8 mouse cellular contexts compared by ENCODE assay signal in genomic region chr10:10321119-10321781, GRCm38 (mm10).
DNase-seq lines count a peak whose midpoint lies in the region; ATAC-seq lines count a peak whose summit lies in the region.

No protein-coding gene starts in this region.

- H3K4me2 ChIP-seq in hindbrain, embryonic 15.5 days: peak overlapping the region; percentile 54

- WGBS in hindbrain, embryonic 15.5 days: 13% methylated on average over 20 of the region's 20 CpGs

- 0 out of 2 replicates have a peak, but pooled peaks cover 4% of the 10 kb centered on the region for H3K4me1 ChIP-seq in hindbrain, embryonic 15.5 days (replicated peaks)

- no peaks in the 10 kb centered on the region for H3K9me3 ChIP-seq in hindbrain, embryonic 15.5 days

- ATAC-seq in hindbrain, embryonic 15.5 days (ENCODE audit: low FRiP score, low read depth): peak; percentile 93

- H3K27ac ChIP-seq in hindbrain, embryonic 15.5 days (replicated peaks): no peak overlapping the region

- DNase-seq in T-cell, adult 2 months (ENCODE audit: low spot score): peak; percentile 42
- peak; percentile 75 to 81 for DNase-seq in cerebellum, postnatal 14 days
- peak; percentile 75 to 79 for DNase-seq in frontal cortex, postnatal 36 days (ENCODE audit: low spot score in 2 of 2)
- peak; percentile 77 for DNase-seq in left cerebral cortex, adult 11 months (ENCODE audit: low spot score)
- DNase-seq in lung, postnatal 36 days: peak; percentile 75
- DNase-seq in retina, embryonic 14.5 days (ENCODE audit: low spot score): peak; percentile 83
- DNase-seq in yolk sac, embryonic 10.5 days (ENCODE audit: low spot score): peak; percentile 49

- H3K9ac ChIP-seq in hindbrain, embryonic 15.5 days: no peak overlapping the region

- H3K36me3 ChIP-seq in hindbrain, embryonic 15.5 days: no peaks in the 10 kb centered on the region

- peak overlapping the region; percentile 32 for H3K4me3 ChIP-seq in hindbrain, embryonic 15.5 days

- H3K27me3 ChIP-seq in hindbrain, embryonic 15.5 days: no peaks in the 10 kb centered on the region
